Mouse (Mus musculus): ENCODE data around the gene Nme9.

Gene Nme9

GRCm38 (mm10) chr9:99451161-99451560 lies at the start of gene Nme9:
Nme9 (plus strand) TSS chr9:99451475.
- in situ Hi-C loops (cut with MboI; ENCODE audit: low pct_unique_long_range_greater_than_20kb in 1 of 2, low sequenced_read_pairs in 2 of 2, unreplicated experiment in 1 of 2), result loop anchor here (10.0 to 25.0 kb wide), 2 partner anchors 96 to 211 kb away; partner anchors contain the start of gene Esyt3 (in 1 of the 2)

- in situ Hi-C loops (cut with MboI; ENCODE audit: low pct_unique_long_range_greater_than_20kb in 1 of 2, low sequenced_read_pairs in 2 of 2, unreplicated experiment in 1 of 2), result no loop called here
These were observed 42.0 kb upstream of the Nme9 start for GRCm38 (mm10) chr9:99409280-99409679.

GRCm38 (mm10) chr9:99411093-99411492 lies 40.2 kb upstream of the Nme9 start:
- in situ Hi-C loops (cut with MboI; ENCODE audit: low pct_unique_long_range_greater_than_20kb in 1 of 2, low sequenced_read_pairs in 2 of 2, unreplicated experiment in 1 of 2), result no loop called here

DNA sequence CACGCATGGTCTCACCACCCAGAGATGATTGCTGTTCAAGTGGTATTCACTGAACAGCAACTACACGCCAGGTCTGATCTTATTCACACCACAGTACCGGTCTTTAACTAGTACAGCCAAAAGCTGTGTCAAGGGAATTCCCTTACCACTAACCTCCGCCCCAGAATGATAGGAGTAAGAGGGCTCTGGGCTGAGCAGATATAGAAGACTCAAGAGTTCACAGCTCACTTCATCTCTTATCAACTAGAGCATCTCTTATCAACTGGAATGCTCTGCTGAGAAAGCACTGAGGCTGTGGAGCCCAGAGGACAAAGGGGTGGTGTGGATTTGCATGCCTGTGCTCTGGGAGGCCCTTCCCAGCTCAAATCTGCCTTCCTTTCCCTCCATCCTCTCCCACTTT lies 39.5 kb upstream of the Nme9 start:
- in situ Hi-C loops (cut with MboI; ENCODE audit: low pct_unique_long_range_greater_than_20kb in 1 of 2, low sequenced_read_pairs in 2 of 2, unreplicated experiment in 1 of 2), result no loop called here

GRCm38 (mm10) chr9:99416809-99417208 lies 34.5 kb upstream of the Nme9 start:
- in situ Hi-C loops (cut with MboI; ENCODE audit: low pct_unique_long_range_greater_than_20kb in 1 of 2, low sequenced_read_pairs in 2 of 2, unreplicated experiment in 1 of 2), result no loop called here

- in situ Hi-C loops (cut with MboI; ENCODE audit: low pct_unique_long_range_greater_than_20kb in 1 of 2, low sequenced_read_pairs in 2 of 2, unreplicated experiment in 1 of 2), result no loop called here
These were observed 33.9 kb upstream of the Nme9 start for GRCm38 (mm10) chr9:99417288-99417846.

- in situ Hi-C loops (cut with MboI; ENCODE audit: low pct_unique_long_range_greater_than_20kb in 1 of 2, low sequenced_read_pairs in 2 of 2, unreplicated experiment in 1 of 2), result no loop called here
These were observed 32.9 kb upstream of the Nme9 start for GRCm38 (mm10) chr9:99418377-99418776.

GRCm38 (mm10) chr9:99419951-99420701 lies 31.1 kb upstream of the Nme9 start:
- in situ Hi-C loops (cut with MboI; ENCODE audit: low pct_unique_long_range_greater_than_20kb in 1 of 2, low sequenced_read_pairs in 2 of 2, unreplicated experiment in 1 of 2), result no loop called here

GRCm38 (mm10) chr9:99421914-99422313 lies 29.4 kb upstream of the Nme9 start:
- in situ Hi-C loops (cut with MboI; ENCODE audit: low pct_unique_long_range_greater_than_20kb in 1 of 2, low sequenced_read_pairs in 2 of 2, unreplicated experiment in 1 of 2), result no loop called here

GRCm38 (mm10) chr9:99423692-99424573 lies 27.3 kb upstream of the Nme9 start:
- in situ Hi-C loops (cut with MboI; ENCODE audit: low pct_unique_long_range_greater_than_20kb in 1 of 2, low sequenced_read_pairs in 2 of 2, unreplicated experiment in 1 of 2), result no loop called here

- in situ Hi-C loops (cut with MboI; ENCODE audit: low pct_unique_long_range_greater_than_20kb in 1 of 2, low sequenced_read_pairs in 2 of 2, unreplicated experiment in 1 of 2), result no loop called here
These were observed 26.8 kb upstream of the Nme9 start for GRCm38 (mm10) chr9:99424574-99424863.

- in situ Hi-C loops (cut with MboI; ENCODE audit: low pct_unique_long_range_greater_than_20kb in 1 of 2, low sequenced_read_pairs in 2 of 2, unreplicated experiment in 1 of 2), result no loop called here
These were observed 26.0 kb upstream of the Nme9 start for GRCm38 (mm10) chr9:99425262-99425661.

DNA sequence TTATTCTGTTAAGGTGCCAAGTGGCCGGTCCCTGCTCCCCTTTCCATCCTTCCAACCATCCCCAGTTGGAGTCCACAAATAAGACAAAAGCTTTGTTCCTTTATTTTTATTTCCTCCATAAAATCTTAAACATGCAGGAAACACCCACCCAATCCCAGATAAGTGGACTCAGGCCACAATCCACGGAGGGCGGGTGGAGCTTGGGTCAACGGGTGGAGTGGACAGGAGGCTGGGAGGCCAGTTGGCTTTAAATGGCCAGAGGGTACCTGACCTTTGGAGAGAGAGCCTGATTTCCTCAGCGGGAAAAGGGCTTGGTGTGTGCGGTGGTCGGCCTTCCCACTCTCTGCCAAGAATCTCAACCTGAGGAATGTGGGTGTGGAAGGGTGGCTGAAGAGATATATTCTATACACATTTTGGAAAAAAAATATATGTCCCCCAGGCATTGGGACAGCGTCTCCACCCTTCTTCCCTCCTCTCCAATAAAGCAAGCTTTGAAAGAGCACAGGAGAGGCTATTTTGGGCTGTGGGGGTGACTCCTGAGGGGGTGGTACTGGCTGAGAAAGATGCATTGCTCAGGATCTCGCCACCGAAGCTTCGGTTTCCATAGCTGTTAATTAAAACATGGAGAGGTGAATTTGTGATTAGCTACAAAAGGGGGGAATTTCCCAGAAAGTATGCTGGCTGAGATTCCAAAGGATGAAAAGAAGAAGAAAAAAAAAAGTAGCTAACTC lies 22.5 kb upstream of the Nme9 start:
- in situ Hi-C loops (cut with MboI; ENCODE audit: low pct_unique_long_range_greater_than_20kb in 1 of 2, low sequenced_read_pairs in 2 of 2, unreplicated experiment in 1 of 2), result no loop called here

DNA sequence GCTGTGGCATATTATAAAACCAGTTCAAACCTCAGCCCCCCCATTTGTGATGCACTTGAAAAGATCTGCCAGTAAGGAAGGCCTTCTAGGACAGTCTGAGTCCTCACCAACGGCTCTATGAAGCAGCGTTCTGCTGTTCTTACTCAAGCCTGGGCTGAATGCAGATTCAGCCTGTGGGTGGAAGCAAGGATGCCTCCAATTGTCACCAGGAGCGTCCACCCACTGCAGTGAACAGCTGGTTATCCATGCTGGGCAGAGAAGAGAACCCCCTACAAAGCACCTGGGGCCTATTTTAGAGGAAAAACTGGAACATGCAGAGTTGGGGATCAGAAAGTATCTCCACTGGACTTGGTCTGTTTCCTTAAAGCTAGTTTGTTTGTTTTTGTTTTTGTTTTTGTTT lies 21.4 kb upstream of the Nme9 start:
- in situ Hi-C loops (cut with MboI; ENCODE audit: low pct_unique_long_range_greater_than_20kb in 1 of 2, low sequenced_read_pairs in 2 of 2, unreplicated experiment in 1 of 2), result no loop called here

DNA sequence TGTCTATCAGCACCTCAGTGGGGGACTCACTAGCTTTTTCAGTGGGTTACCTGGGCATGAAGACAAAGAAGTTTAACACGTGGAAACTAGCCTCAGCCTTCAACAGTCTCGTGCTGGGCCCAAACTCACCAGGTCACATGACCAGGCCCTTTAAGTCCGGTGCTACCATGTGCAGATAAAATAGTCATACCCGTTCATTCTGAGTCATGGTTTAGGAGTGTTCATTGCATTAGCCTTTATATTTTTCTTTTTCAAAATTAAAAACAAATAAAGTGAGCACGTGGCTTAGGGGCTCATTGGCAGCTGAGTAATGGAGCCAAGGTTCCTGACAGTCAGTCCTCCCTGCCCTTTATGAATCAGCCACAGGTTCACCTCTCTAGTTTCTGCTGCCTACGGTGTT lies 20.5 kb upstream of the Nme9 start:
- in situ Hi-C loops (cut with MboI; ENCODE audit: low pct_unique_long_range_greater_than_20kb in 1 of 2, low sequenced_read_pairs in 2 of 2, unreplicated experiment in 1 of 2), result no loop called here

DNA sequence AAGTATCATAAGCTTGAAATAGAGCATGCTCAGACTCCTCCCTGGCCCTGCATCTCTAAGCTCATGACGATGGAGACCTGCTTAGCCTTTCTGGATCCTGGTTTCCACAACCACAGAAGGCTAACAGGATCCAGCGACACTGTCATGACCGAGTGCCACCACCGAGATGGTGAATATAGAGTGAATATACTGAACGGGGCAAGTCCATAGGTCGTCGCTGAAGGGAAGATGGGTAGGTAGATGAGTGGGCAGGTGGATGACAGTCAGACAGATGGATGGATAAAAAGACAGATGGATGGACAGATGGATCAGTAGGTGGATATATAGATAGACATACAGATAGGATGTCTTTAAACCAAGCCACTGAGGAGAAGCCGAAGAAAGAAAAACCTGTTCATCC lies 19.9 kb upstream of the Nme9 start:
- in situ Hi-C loops (cut with MboI; ENCODE audit: low pct_unique_long_range_greater_than_20kb in 1 of 2, low sequenced_read_pairs in 2 of 2, unreplicated experiment in 1 of 2), result no loop called here

- in situ Hi-C loops (cut with MboI; ENCODE audit: low pct_unique_long_range_greater_than_20kb in 1 of 2, low sequenced_read_pairs in 2 of 2, unreplicated experiment in 1 of 2), result no loop called here
These were observed 19.3 kb upstream of the Nme9 start for GRCm38 (mm10) chr9:99431963-99432362.

- in situ Hi-C loops (cut with MboI; ENCODE audit: low pct_unique_long_range_greater_than_20kb in 1 of 2, low sequenced_read_pairs in 2 of 2, unreplicated experiment in 1 of 2), result no loop called here
These were observed 18.8 kb upstream of the Nme9 start for GRCm38 (mm10) chr9:99432478-99432877.
